Mouse (Mus musculus) liver, embryonic 14.5 days (tissue): ENCODE results near the gene Rtn4ip1.

Source experiments
- CTCF ChIP-seq: IDR thresholded peaks from 2 replicates; pipeline ENCODE4 v1.5.1; 2016; ENCODE audit warnings: antibody characterized with exemption, low read depth, control low read depth
- EP300 ChIP-seq: IDR thresholded peaks from 2 replicates; pipeline ENCODE4 v1.6.1; 2016; ENCODE audit warnings: antibody characterized with exemption, low read depth

GRCm38 (mm10) chr10:44002995-44003524 lies 101.5 kb downstream of the Rtn4ip1 start:
- TF ChIP-seq CTCF (no peak), EP300 (no peak)
